Mouse (Mus musculus): Measurements from ENCODE around the gene Ssu2.

Ssu2 gene

GRCm38 (mm10) chr6:112387947-112388346 lies at the start of gene Ssu2:
Gene Ssu2, minus strand, starts transcription at chr6:112388023.
- no peak for DNase-seq (ENCODE audit: low spot score)

GRCm38 (mm10) chr6:112426018-112426732 lies 38.4 kb upstream of the Ssu2 start:
- DNase-seq (ENCODE audit: low spot score), result no peak

GRCm38 (mm10) chr6:112423746-112424501 lies 36.1 kb upstream of the Ssu2 start:
- no peak for DNase-seq (ENCODE audit: low spot score)

GRCm38 (mm10) chr6:112420883-112421282 lies 33.1 kb upstream of the Ssu2 start:
- DNase-seq (ENCODE audit: low spot score), result no peak

GRCm38 (mm10) chr6:112419333-112419732 lies 31.5 kb upstream of the Ssu2 start:
- no peak for DNase-seq (ENCODE audit: low spot score)

GRCm38 (mm10) chr6:112404111-112404510 lies 16.3 kb upstream of the Ssu2 start:
- DNase-seq (ENCODE audit: low spot score), result no peak

GRCm38 (mm10) chr6:112401953-112402683 lies 14.3 kb upstream of the Ssu2 start:
- DNase-seq (ENCODE audit: low spot score), result peak; percentile 37

GRCm38 (mm10) chr6:112397351-112397750 lies 9.5 kb upstream of the Ssu2 start:
- DNase-seq (ENCODE audit: low spot score), result no peak

GRCm38 (mm10) chr6:112396352-112396751 lies 8.5 kb upstream of the Ssu2 start:
- no peak for DNase-seq (ENCODE audit: low spot score)

GRCm38 (mm10) chr6:112388385-112388784 lies 562 bp upstream of the Ssu2 start:
- no peak for DNase-seq (ENCODE audit: low spot score)

- peak; percentile 21 for DNase-seq (ENCODE audit: low spot score)
Observed at GRCm38 (mm10) chr6:112386260-112386659, 1.6 kb downstream of the Ssu2 start.

GRCm38 (mm10) chr6:112382990-112383685 lies 4.7 kb downstream of the Ssu2 start:
- DNase-seq (ENCODE audit: low spot score), result no peak

- no peak for DNase-seq (ENCODE audit: low spot score)
Observed at GRCm38 (mm10) chr6:112379054-112379453, 8.8 kb downstream of the Ssu2 start.

GRCm38 (mm10) chr6:112375661-112376392 lies 12.0 kb downstream of the Ssu2 start:
- no peak for DNase-seq (ENCODE audit: low spot score)

GRCm38 (mm10) chr6:112373886-112374585 lies 13.8 kb downstream of the Ssu2 start:
- no peak for DNase-seq (ENCODE audit: low spot score)

- DNase-seq (ENCODE audit: low spot score), result no peak
Observed at GRCm38 (mm10) chr6:112365294-112365693, 22.5 kb downstream of the Ssu2 start.

GRCm38 (mm10) chr6:112364581-112364980 lies 23.2 kb downstream of the Ssu2 start:
- DNase-seq (ENCODE audit: low spot score), result peak; percentile 64

GRCm38 (mm10) chr6:112362349-112362958 lies 25.4 kb downstream of the Ssu2 start:
- peak; percentile 75 for DNase-seq (ENCODE audit: low spot score)

- DNase-seq (ENCODE audit: low spot score), result peak; percentile 21
Observed at GRCm38 (mm10) chr6:112360676-112361075, 27.1 kb downstream of the Ssu2 start.

- DNase-seq (ENCODE audit: low spot score), result no peak
Observed at GRCm38 (mm10) chr6:112359341-112359740, 28.5 kb downstream of the Ssu2 start.
